Mouse (Mus musculus) urinary bladder, adult 2 months (tissue): Measurements from ENCODE around the gene Vps37d. TPM values are rescaled to one million over a fixed set of nuclear protein-coding genes. Genes with fewer than 3 reads are reported as not detected.
A peak's percentile ranks its signal among the peaks of the same experiment; 100 is the strongest.
"Not testable (repeated sequence)": the region's sequence is repeated elsewhere in the genome, so short reads cannot be mapped to it uniquely, and the experiment has no call there.

Experiments
- DNase-seq: peaks from one replicate; pipeline ENCODE4 v3.0.0; 2022; ENCODE audit warnings: low spot score
- polyA plus RNA-seq: library from polyadenylated mRNA; depleted of rRNA; stranded (reverse); fragments of >200 nt; gene quantifications from 2 replicates; pipeline ENCODE4 v1.2.3, GENCODE M21; 2012

Vps37d gene
- polyA plus RNA-seq, 1 experiment: 4.4 TPM

- no peak for DNase-seq
Measured at GRCm38 (mm10) chr5:135075655-135076054, 2.4 kb downstream of the Vps37d start.

- no peak for DNase-seq
Measured at GRCm38 (mm10) chr5:135073349-135074150, 4.5 kb downstream of the Vps37d start.

- no peak for DNase-seq
Measured at GRCm38 (mm10) chr5:135072720-135073119, 5.3 kb downstream of the Vps37d start.

DNA sequence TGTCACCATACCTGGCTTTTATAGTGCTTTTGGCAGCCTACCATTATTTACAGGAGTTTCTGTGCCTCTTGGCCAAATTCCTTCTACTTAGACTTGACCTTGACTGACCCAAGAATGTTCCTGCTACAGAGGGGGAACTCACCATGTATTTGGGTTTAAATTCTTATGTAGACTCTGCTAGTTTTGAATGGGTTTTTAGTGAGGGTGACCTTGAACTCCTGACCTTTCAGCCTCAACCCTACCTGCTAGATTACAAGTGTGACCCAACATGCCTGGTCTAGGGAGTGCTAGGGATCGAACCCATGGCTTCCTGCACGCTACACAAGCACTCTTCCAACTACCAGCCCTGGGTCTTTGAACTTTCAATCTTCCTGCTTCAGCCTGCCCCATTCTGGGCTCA lies 6.0 kb downstream of the Vps37d start:
- no peak for DNase-seq

DNA sequence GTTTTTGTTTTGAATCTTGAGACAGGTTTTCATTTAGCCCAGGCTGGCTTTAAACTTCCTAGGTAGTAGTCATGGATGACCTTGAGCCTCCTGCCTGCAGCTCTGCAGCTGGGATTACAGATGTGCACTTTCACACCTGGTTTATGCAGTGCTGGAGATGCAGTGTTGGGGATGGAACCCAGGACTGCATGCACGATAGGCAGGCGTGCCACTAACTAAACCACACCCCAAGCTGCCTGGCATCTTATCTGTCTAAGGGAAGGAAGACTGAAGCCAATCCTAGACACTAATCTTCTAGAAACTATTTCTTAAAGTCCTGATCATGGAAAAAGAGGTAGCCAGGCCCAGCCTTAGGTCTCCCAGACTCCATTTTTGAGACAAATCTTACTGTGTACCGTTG lies 7.6 kb downstream of the Vps37d start:
- no peak for DNase-seq

GRCm38 (mm10) chr5:135066008-135066407 lies 12.1 kb downstream of the Vps37d start:
- no peak for DNase-seq

DNA sequence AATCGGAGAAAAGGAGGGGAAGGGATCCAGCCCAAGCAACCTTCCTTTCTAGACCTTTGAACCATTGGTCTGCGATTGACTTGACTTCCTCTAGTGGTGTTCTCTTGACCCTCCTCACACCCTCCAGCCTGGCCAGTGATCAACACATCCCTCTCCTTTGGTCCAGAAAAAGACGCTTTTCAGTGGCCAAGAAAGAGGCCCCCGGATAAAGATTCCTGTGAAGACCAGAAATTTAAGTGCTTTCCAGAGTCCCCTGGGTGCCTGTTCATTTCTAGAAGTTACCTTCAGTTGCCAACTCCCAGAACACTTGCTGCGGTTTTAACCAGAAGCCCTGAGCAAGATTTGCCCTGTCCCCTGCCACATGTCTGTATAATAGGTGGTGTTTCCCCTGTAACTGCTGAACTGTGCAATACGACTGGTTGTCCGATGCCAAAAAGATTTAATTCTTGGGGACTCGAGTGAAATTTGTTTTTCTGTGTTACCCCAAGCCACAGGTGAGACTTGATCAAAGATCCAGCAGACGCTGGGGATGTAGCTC lies 13.1 kb downstream of the Vps37d start, which contains the start of gene Bud23:
Bud23 (minus strand) TSS at position 51 of the 538 bp plus-strand sequence.
- not testable (repeated sequence) for DNase-seq

DNA sequence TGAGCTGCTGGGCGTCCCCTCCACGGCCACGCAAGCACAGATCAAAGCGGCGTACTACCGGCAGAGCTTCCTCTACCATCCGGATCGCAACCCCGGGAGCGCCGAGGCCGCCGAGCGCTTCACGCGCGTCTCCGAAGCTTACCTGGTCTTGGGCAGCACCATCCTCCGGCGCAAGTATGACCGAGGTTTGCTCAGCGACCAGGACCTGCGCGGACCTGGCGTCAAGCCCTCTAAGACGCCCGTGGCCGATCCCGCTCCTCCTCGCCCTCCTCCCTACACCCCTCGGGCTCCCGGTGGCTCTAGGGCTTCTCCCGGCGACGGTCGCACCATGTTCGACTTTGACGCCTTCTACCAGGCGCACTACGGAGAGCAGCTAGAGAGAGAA lies 13.7 kb downstream of the Vps37d start:
- DNase-seq: no peak

- peak; percentile 92 for DNase-seq
Measured at GRCm38 (mm10) chr5:135063629-135064381, 14.3 kb downstream of the Vps37d start, which contains the start of gene Dnajc30. Dnajc30 (plus strand) TSS chr5:135064202.

GRCm38 (mm10) chr5:135053356-135053755 lies 24.7 kb downstream of the Vps37d start:
- no peak for DNase-seq

- DNase-seq: not testable (repeated sequence)
Measured at GRCm38 (mm10) chr5:135049268-135049667, 28.8 kb downstream of the Vps37d start.

GRCm38 (mm10) chr5:135048539-135048938 lies 29.5 kb downstream of the Vps37d start:
- DNase-seq: no peak

DNA sequence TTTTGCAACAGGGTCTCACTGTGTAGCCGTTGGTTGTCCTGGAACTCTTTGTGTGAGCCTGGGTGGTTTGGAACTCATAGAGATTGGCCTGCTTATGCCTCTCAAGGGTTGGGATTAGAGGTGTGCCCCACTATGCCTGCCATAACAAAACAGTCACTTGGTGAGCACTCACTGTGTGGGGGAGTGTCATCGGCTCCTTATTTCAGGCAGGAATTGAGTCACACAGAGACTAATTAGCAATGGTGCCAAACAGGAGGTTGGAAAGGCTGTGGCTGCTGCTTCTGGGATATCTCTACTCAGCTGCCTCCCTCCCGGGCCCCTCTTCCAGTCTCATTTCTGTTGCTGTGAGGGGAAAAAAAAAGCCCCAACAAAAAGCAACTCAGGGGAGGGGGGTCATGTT lies 33.5 kb downstream of the Vps37d start:
- no peak for DNase-seq

- no peak for DNase-seq
Measured at GRCm38 (mm10) chr5:135042105-135042788, 35.8 kb downstream of the Vps37d start.

DNA sequence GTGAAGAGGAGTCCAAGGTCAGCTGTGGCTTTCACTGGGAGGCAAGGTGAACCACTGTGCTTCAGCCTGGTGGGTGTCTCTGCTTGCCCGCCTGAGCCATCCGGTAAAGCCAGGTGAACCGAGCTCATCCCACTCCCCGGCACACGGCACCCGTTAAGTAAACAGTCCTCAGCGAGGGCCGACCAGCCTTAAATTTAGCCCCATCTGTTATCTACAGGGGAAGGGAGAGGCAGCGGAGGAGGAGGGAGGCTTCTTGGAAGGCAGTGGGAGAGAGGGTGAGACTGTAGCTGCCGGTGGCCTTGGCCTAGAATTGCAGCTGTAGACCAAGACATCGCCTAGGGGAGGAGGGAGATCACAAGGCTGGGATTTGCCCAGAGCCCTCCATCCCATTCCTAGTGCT lies 37.3 kb downstream of the Vps37d start:
- DNase-seq: no peak

- no peak for DNase-seq
Measured at GRCm38 (mm10) chr5:135040059-135040458, 38.0 kb downstream of the Vps37d start.

DNA sequence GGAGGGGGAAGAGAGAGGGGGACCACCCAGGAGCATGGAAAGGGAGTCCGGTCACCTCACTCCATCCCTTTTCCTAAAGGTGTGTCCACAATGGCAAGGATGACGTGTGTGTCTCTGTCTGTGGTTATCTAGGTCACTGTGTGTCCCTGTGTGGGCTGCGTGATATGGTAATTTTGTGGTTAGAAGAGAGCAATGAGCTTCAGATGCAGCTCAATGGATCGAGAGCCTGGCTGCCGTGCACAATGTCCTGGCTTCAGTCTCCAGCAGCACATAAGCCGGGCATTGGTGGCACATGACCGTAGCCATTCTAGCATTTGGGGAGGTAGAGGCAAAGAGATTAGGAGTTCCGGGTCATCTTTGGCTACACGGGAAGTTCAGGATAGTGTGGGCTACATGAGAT lies 38.5 kb downstream of the Vps37d start:
- DNase-seq: no peak

GRCm38 (mm10) chr5:135037946-135038345 lies 40.1 kb downstream of the Vps37d start:
- no peak for DNase-seq

DNA sequence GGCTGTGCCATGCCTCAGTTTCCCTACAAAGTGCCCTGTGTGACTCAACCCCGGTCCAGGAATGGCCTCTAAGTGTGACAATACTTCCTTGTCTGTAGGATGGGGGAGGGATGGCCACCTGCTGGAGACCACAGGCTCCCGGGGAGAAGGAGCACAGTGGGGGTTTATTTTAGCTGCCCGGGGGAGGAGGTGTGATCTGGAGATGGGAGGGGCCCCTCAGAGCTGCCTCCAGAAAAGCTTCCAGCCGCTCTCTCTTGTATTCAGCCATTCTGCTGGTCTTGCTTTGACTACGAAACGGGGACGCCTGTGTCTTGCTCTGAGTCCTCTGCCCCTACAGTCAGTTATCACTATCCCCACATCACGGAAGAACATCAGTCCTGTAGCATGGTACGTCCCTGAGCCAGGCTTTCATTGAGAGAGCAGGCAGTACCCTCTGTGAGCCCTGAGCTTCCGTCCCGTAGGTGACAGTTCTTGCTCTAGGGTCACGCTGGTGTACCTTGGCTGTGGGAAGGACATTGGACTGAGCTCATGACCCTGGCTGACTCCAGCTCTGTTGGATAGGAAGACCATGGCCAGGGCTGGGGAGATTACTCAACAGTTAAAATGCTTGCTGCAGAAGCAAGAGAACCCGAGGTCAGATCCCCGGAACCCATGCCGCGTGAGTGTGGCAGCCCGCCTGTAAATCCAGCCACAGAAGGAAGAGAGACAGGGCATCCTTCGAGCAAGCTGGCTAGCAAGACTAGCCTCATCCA lies 42.3 kb downstream of the Vps37d start:
- no peak for DNase-seq

GRCm38 (mm10) chr5:135034593-135034992 lies 43.5 kb downstream of the Vps37d start:
- DNase-seq: no peak

- DNase-seq: no peak
Measured at GRCm38 (mm10) chr5:135032581-135032980, 45.5 kb downstream of the Vps37d start.
